Mouse (Mus musculus) heart, embryonic 11.5 days (tissue): Measurements from ENCODE around the gene Smim17. TPM values are rescaled to one million over a fixed set of nuclear protein-coding genes. Genes with fewer than 3 reads are reported as not detected.
"Not testable (repeated sequence)": the region's sequence is repeated elsewhere in the genome, so short reads cannot be mapped to it uniquely, and the experiment has no call there.

Experiments used
- ATAC-seq: fragments of 200-750 bp; cut with Nextera tagmentation; replicated peaks from 2 replicates; pipeline ENCODE4 v1.8.0; 2017; ENCODE audit warnings: moderate library complexity; ENCODE audit not compliant: insufficient number of reproducible peaks, low FRiP score, low TSS enrichment
- H3K27ac ChIP-seq: fragments of 300-500 bp; sonication (generic); 2 replicates; pipeline ENCODE4 v1.5.1; 2014; ENCODE audit warnings: mild to moderate bottlenecking, low read depth, low read length
- H3K27me3 ChIP-seq: fragments of 300-500 bp; sonication (generic); 2 replicates; pipeline ENCODE4 v1.6.1; 2014; ENCODE audit warnings: mild to moderate bottlenecking, low read length, mixed read lengths; ENCODE audit not compliant: control insufficient read depth, insufficient read depth
- H3K36me3 ChIP-seq: fragments of 300-500 bp; sonication (generic); 2 replicates; pipeline ENCODE4 v1.6.1; 2014; ENCODE audit warnings: mild to moderate bottlenecking, low read length, moderate library complexity, mixed read lengths; ENCODE audit not compliant: control insufficient read depth, insufficient read depth
- H3K4me1 ChIP-seq: fragments of 300-500 bp; sonication (generic); 2 replicates; pipeline ENCODE4 v1.6.1; 2014; ENCODE audit warnings: low read length; ENCODE audit not compliant: control insufficient read depth, insufficient read depth
- H3K4me2 ChIP-seq: fragments of 300-500 bp; sonication (generic); 2 replicates; pipeline ENCODE4 v1.6.1; 2014; ENCODE audit warnings: mild to moderate bottlenecking, moderate library complexity
- H3K4me3 ChIP-seq: fragments of 300-500 bp; sonication (generic); 2 replicates; pipeline ENCODE4 v1.5.1; 2014; ENCODE audit warnings: low read depth, low read length
- H3K9ac ChIP-seq: fragments of 300-500 bp; sonication (generic); 2 replicates; pipeline ENCODE4 v1.6.1; 2014; ENCODE audit warnings: mild to moderate bottlenecking, low read depth, low read length, moderate library complexity
- H3K9me3 ChIP-seq: fragments of 300-500 bp; sonication (generic); replicated peaks from 2 replicates; pipeline ENCODE4 v1.6.1; 2016; ENCODE audit warnings: low read length; ENCODE audit not compliant: control insufficient read depth
- WGBS: fragments of 180-500 bp; shearing (Covaris S2); extraction: QIAGEN DNeasy Blood & Tissue Kit; methylation state at CpG from one replicate; pipeline ENCODE4 v1.1.7; 2014; ENCODE audit not compliant: insufficient replicate concordance; 5-methylcytosine and 5-hydroxymethylcytosine counted together
- polyA plus RNA-seq: library from polyadenylated mRNA; unstranded; fragments of >200 nt; fragmentation: Nextera tagmentation; extraction: Ambion mirVana; gene quantifications from 2 replicates; pipeline ENCODE4 v1.2.1, GENCODE M21; 2014

Smim17 gene
- polyA plus RNA-seq, 1 experiment from 2014 or later = not detected

GRCm38 (mm10) chr7:6441173-6441572, 42.7 kb downstream of the Smim17 start:
- H3K9me3 ChIP-seq = no peaks in the 10 kb centered on the region; the same call in 1 of the 2 replicates
- H3K4me3 ChIP-seq = no peak overlapping the region
- no peak for ATAC-seq
- WGBS = 63% methylated on average over 2 of the region's 2 CpGs
- no peaks in the 10 kb centered on the region for H3K27me3 ChIP-seq
- H3K4me2 ChIP-seq = no peak overlapping the region
- no peaks in the 10 kb centered on the region for H3K36me3 ChIP-seq
- H3K27ac ChIP-seq = no peak overlapping the region
- no peaks in the 10 kb centered on the region for H3K4me1 ChIP-seq
- no peak overlapping the region for H3K9ac ChIP-seq

GRCm38 (mm10) chr7:6447771-6448170, 49.3 kb downstream of the Smim17 start:
- H3K4me1 ChIP-seq = no peaks in the 10 kb centered on the region
- 64% methylated on average over 5 of the region's 5 CpGs for WGBS
- peaks cover 2% of the 10 kb centered on the region; the same call in 1 of the 2 replicates for H3K9me3 ChIP-seq
- no peak overlapping the region for H3K4me2 ChIP-seq
- no peaks in the 10 kb centered on the region for H3K36me3 ChIP-seq
- H3K4me3 ChIP-seq = no peak overlapping the region
- no peak for ATAC-seq
- no peak overlapping the region for H3K27ac ChIP-seq
- no peak overlapping the region for H3K9ac ChIP-seq
- H3K27me3 ChIP-seq = no peaks in the 10 kb centered on the region

DNA sequence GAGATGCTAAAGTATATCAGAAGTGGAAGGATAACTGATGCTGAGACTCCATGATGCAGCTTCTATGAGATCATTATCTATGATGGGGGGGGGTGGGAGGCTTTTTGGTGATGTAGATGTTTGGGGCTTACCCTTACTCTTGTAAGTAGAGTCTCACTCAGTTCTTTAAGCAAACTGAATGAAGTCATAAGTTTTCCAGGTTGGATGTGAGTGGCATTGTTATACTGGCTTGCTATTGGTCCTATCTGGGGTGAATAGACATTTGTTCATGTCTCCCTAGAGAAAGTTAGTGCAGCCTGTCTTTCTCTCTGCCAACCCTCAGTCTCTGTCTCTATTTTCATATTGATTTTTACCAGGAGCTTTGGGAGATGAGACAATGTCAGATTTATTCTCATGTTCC, 57.4 kb downstream of the Smim17 start, which contains the start of gene Olfr1336:
TSS of gene Olfr1336 (plus strand) at position 301 of the 400 bp plus-strand sequence.
- no peak for ATAC-seq
- Histone ChIP-seq H3K27me3 (no peaks in the 10 kb centered on the region), H3K27ac (no peak within 1 kb of the TSS), H3K4me3 (no peak within 1 kb of the TSS), H3K4me1 (no peaks in the 10 kb centered on the region), H3K4me2 (no peak within 1 kb of the TSS), H3K9me3 (peaks cover 7% of the 10 kb centered on the region), H3K36me3 (no peaks in the 10 kb centered on the region), H3K9ac (no peak within 1 kb of the TSS)

GRCm38 (mm10) chr7:6456399-6456798, 57.9 kb downstream of the Smim17 start:
- Histone ChIP-seq H3K4me1 (no peaks in the 10 kb centered on the region), H3K27me3 (no peaks in the 10 kb centered on the region), H3K27ac (no peak overlapping the region), H3K9me3 (peaks cover 7% of the 10 kb centered on the region), H3K36me3 (no peaks in the 10 kb centered on the region), H3K4me3 (no peak overlapping the region), H3K4me2 (no peak overlapping the region), H3K9ac (no peak overlapping the region)
- no peak for ATAC-seq
- 39% methylated on average over 3 of the region's 3 CpGs for WGBS

GRCm38 (mm10) chr7:6466951-6467350, 68.4 kb downstream of the Smim17 start, which contains the start of gene Olfr1346:
Gene Olfr1346, plus strand, starts transcription at chr7:6467101.
- Histone ChIP-seq H3K9ac (no peak within 1 kb of the TSS), H3K4me3 (no peak within 1 kb of the TSS), H3K9me3 (no peaks in the 10 kb centered on the region), H3K27me3 (no peaks in the 10 kb centered on the region), H3K27ac (no peak within 1 kb of the TSS), H3K4me2 (no peak within 1 kb of the TSS), H3K36me3 (no peaks in the 10 kb centered on the region), H3K4me1 (no peaks in the 10 kb centered on the region)
- ATAC-seq = no peak

DNA sequence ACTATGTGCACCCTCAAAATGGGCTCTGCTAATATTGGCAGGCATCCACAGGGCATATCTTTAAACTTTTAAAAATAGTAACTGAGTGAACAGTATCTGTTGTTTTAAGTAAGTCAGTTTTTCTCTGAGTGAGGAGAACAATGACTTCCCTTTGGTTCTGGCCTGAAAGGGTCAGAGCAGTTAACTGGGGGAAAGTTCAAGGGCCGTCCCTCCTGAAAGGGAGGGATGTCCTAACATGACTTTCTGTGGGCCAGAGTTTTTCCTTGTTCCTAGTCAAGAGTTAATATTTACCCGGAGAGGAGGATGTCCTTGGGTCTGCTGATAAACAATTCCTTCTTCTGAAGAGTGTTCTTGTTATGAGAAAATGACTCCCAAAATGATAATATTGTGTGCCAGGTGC, 79.1 kb downstream of the Smim17 start:
- 67% methylated on average over 2 of the region's 2 CpGs for WGBS
- H3K9ac ChIP-seq, H3K36me3 ChIP-seq, H3K27me3 ChIP-seq, H3K27ac ChIP-seq, ATAC-seq, H3K4me2 ChIP-seq, H3K4me1 ChIP-seq, H3K4me3 ChIP-seq, H3K9me3 ChIP-seq: not testable (repeated sequence)

Other genes with a start within 250 kb of the Smim17 start
- gene Zfp787, start 242.7 kb upstream of the Smim17 start, polyA plus RNA-seq = 9.0 and 13.3 TPM in 2 replicates
- 30.9 and 31.4 TPM in 2 replicates for gene Zfp444, start 226.5 kb upstream of the Smim17 start, polyA plus RNA-seq
- gene Galp, start 201.6 kb upstream of the Smim17 start, polyA plus RNA-seq = not detected in 2 replicates
- gene Zscan5b, start 176.4 kb upstream of the Smim17 start, polyA plus RNA-seq = not detected in 2 replicates
- not detected in 2 replicates for gene Epp13, start 146.0 kb upstream of the Smim17 start, polyA plus RNA-seq
- gene Zfp667, start 112.1 kb upstream of the Smim17 start, polyA plus RNA-seq = 6.3 and 6.7 TPM in 2 replicates
- gene Zfp583, start 67.4 kb upstream of the Smim17 start, polyA plus RNA-seq = 4.4 and 5.1 TPM in 2 replicates
- 1.1 and 2.4 TPM in 2 replicates for gene Gm3854, start 55.0 kb upstream of the Smim17 start, polyA plus RNA-seq
- gene Zfp78, start 35.4 kb upstream of the Smim17 start, polyA plus RNA-seq = 1.5 and 2.0 TPM in 2 replicates
- gene Zfp28, start 15.4 kb upstream of the Smim17 start, polyA plus RNA-seq = 8.0 and 8.5 TPM in 2 replicates
- not detected in 2 replicates for gene Gm20715, start 11.6 kb downstream of the Smim17 start, polyA plus RNA-seq
- not detected in 2 replicates for gene Olfr1344, start 40.0 kb downstream of the Smim17 start, polyA plus RNA-seq
- gene Olfr1336, start 57.5 kb downstream of the Smim17 start, polyA plus RNA-seq = not detected in 2 replicates
- not detected in 2 replicates for gene Olfr1346, start 68.4 kb downstream of the Smim17 start, polyA plus RNA-seq
- gene Olfr5, start 88.2 kb downstream of the Smim17 start, polyA plus RNA-seq = not detected in 2 replicates
- not detected in 2 replicates for gene Olfr1347, start 101.0 kb downstream of the Smim17 start, polyA plus RNA-seq
- gene Olfr1348, start 110.0 kb downstream of the Smim17 start, polyA plus RNA-seq = not detected in 2 replicates
- 0.10 TPM in 1 of 2 replicates, not detected in the other for gene Olfr1349, start 124.2 kb downstream of the Smim17 start, polyA plus RNA-seq
- gene Olfr1350, start 166.1 kb downstream of the Smim17 start, polyA plus RNA-seq = not detected in 2 replicates